Mouse (Mus musculus) kidney, embryonic 14.5 days (tissue): Measurements from ENCODE around the gene Hacd2. TPM values are rescaled to one million over a fixed set of nuclear protein-coding genes. Genes with fewer than 3 reads are reported as not detected.

Experiments
- ATAC-seq: fragments of 200-750 bp; cut with Nextera tagmentation; 2 replicates; pipeline ENCODE4 v1.8.0; 2017; ENCODE audit warnings: moderate number of reproducible peaks, mild to moderate bottlenecking, moderate TSS enrichment, moderate library complexity; ENCODE audit not compliant: low FRiP score, low TSS enrichment
- H3K27ac ChIP-seq: fragments of 300-500 bp; sonication (generic); 2 replicates; pipeline ENCODE4 v1.5.1; 2014; ENCODE audit warnings: low read depth, mild to moderate bottlenecking, low read length, moderate library complexity, mixed read lengths
- H3K27me3 ChIP-seq: fragments of 300-500 bp; sonication (generic); 2 replicates; pipeline ENCODE4 v1.6.1; 2014; ENCODE audit warnings: mild to moderate bottlenecking, low read length; ENCODE audit not compliant: control insufficient read depth, insufficient read depth
- H3K36me3 ChIP-seq: fragments of 300-500 bp; sonication (generic); 2 replicates; pipeline ENCODE4 v1.6.1; 2014; ENCODE audit warnings: low read length, mixed read lengths; ENCODE audit not compliant: control insufficient read depth, insufficient read depth
- H3K4me1 ChIP-seq: fragments of 300-500 bp; sonication (generic); 2 replicates; pipeline ENCODE4 v1.6.1; 2014; ENCODE audit warnings: low read length, mixed read lengths; ENCODE audit not compliant: control insufficient read depth, insufficient read depth
- H3K4me2 ChIP-seq: fragments of 300-500 bp; sonication (generic); replicated peaks from 2 replicates; pipeline ENCODE4 v1.6.1; 2014; ENCODE audit warnings: low read depth, mild to moderate bottlenecking, low read length
- H3K4me3 ChIP-seq: fragments of 300-500 bp; sonication (generic); 2 replicates; pipeline ENCODE4 v1.5.1; 2014; ENCODE audit warnings: mild to moderate bottlenecking, low read length
- H3K9ac ChIP-seq: fragments of 300-500 bp; sonication (generic); 2 replicates; pipeline ENCODE4 v1.6.1; 2014; ENCODE audit warnings: low read depth, mild to moderate bottlenecking, low read length, moderate library complexity
- H3K9me3 ChIP-seq: fragments of 300-500 bp; sonication (generic); 2 replicates; pipeline ENCODE4 v1.6.1; 2016; ENCODE audit warnings: low read length; ENCODE audit not compliant: control insufficient read depth
- WGBS: fragments of 180-500 bp; shearing (Covaris S2); extraction: QIAGEN DNeasy Blood & Tissue Kit; methylation state at CpG from one replicate; pipeline ENCODE4 v1.1.7; 2014; 5-methylcytosine and 5-hydroxymethylcytosine counted together
- polyA plus RNA-seq: library from polyadenylated mRNA; unstranded; fragments of >200 nt; fragmentation: Nextera tagmentation; extraction: Ambion mirVana; gene quantifications from 2 replicates; pipeline ENCODE4 v1.2.1, GENCODE M21; 2014

The Hacd2 gene
- polyA plus RNA-seq, 1 experiment from 2014 or later = 51.4 TPM

DNA sequence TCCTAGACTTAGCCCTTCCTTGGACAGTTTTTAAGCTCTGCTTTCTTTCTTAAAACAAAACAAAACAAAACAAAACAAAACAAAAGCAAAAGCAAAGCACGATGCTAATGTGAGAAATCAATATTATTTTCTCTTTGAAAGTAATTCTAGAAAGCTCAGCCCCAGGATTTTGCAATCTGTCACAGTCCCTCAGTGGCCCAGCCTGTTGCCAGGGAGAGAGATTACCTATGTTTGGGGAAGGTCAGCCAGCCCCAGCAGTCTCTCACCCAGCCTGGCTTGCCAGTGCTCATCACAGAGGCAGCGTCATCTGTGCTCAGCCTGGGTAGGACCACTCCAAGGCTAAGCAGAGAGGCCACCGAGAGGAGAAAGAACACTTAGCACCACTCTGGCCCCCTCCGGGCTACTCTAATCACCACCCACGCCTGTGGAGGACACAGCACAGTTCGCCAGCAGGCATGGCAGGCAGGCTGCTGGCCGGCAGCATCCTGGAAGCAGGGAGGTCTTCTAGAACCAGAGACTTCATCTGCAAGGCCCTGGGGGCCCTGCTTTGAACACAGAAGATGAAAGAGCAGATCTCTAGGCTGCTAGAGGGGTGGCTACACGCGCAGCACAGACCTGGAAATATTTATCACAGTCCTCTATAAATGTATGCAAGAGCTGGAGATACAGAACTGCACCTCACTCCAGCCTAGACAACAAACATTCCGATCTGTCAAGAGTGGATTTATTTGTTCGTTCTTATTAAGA, 117.8 kb downstream of the Hacd2 start:
- 34% methylated on average over 11 of the region's 11 CpGs for WGBS
- no peak for ATAC-seq
- Histone ChIP-seq H3K27me3 (no peaks in the 10 kb centered on the region), H3K4me1 (no peaks in the 10 kb centered on the region), H3K4me2 (no peak overlapping the region), H3K4me3 (no peak overlapping the region), H3K9me3 (no peaks in the 10 kb centered on the region), H3K36me3 (no peaks in the 10 kb centered on the region), H3K27ac (no peak overlapping the region), H3K9ac (no peak overlapping the region)

DNA sequence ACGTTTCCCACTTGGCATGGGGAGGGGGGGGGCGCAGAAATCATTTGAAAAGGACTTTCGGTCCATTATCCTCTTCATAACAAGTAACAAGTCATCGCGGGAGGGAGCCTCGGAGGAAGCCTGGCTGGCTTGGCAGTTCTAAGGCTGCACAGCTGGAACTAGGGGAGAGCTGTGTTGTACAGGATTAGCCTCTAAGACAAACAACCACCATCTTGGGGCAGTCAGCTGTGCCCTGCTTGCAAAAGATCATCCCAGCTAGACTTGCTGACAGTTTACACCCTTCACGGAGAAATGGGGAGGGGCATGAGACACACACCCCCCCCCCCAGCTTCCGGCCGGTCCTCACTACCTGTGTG, 118.4 kb downstream of the Hacd2 start:
- H3K9ac ChIP-seq = no peak overlapping the region
- H3K9me3 ChIP-seq = no peaks in the 10 kb centered on the region
- no peaks in the 10 kb centered on the region for H3K27me3 ChIP-seq
- H3K36me3 ChIP-seq = no peaks in the 10 kb centered on the region
- 51% methylated on average over 9 of the region's 9 CpGs for WGBS
- H3K27ac ChIP-seq = no peak overlapping the region
- ATAC-seq = no peak
- H3K4me3 ChIP-seq = no peak overlapping the region
- H3K4me1 ChIP-seq = no peaks in the 10 kb centered on the region
- no peak overlapping the region for H3K4me2 ChIP-seq

DNA sequence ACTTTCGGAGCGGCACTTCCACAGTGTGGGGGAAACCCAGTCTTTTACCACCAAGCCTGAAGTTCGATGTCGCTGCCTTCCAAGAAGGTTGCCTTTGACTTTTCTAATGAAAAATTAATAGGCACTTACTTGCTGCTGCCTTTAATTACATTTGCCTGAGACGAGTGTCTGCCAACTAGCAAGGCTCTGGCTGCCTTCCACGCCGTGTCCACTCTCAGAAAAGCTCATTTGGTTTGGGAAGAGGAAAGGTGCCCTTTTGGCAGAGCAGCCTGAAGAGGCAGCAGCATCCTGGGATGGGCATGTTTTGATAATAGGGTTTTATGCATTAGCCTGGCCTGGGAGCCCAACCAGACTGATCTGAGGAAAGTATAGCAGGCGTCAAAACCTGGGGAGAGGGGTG, 119.6 kb downstream of the Hacd2 start:
- Histone ChIP-seq H3K4me3 (no peak overlapping the region), H3K27ac (no peak overlapping the region), H3K4me1 (no peaks in the 10 kb centered on the region), H3K9me3 (no peaks in the 10 kb centered on the region), H3K9ac (no peak overlapping the region), H3K36me3 (no peaks in the 10 kb centered on the region), H3K4me2 (no peak overlapping the region), H3K27me3 (no peaks in the 10 kb centered on the region)
- ATAC-seq = no peak
- 77% methylated on average over 8 of the region's 8 CpGs for WGBS

DNA sequence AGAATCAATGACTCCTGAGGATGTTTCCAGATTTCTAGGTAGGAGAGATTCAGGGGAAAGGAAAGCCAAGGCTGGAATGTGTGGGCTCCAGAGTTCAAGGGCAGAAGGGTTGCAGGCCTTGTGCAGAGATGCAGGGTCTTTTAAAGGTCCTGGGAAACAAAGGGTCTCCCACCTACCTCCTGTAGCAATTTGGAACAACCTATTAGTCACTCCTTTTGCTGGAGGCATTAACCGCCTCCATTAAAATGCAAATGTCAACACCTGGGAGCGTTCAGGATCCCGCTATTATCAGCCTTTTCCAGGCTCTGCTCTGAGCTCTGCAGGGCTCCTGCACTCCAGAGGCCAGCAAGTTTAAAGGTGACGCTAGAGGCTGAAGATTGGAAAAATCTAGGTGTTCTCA, 123.9 kb downstream of the Hacd2 start:
- no peak overlapping the region for H3K9ac ChIP-seq
- no peak overlapping the region for H3K4me2 ChIP-seq
- no peaks in the 10 kb centered on the region for H3K9me3 ChIP-seq
- H3K27ac ChIP-seq = no peak overlapping the region
- no peaks in the 10 kb centered on the region for H3K36me3 ChIP-seq
- H3K4me3 ChIP-seq = no peak overlapping the region
- 22% methylated on average over 4 of the region's 4 CpGs for WGBS
- no peak for ATAC-seq
- no peaks in the 10 kb centered on the region for H3K27me3 ChIP-seq
- H3K4me1 ChIP-seq = no peaks in the 10 kb centered on the region

DNA sequence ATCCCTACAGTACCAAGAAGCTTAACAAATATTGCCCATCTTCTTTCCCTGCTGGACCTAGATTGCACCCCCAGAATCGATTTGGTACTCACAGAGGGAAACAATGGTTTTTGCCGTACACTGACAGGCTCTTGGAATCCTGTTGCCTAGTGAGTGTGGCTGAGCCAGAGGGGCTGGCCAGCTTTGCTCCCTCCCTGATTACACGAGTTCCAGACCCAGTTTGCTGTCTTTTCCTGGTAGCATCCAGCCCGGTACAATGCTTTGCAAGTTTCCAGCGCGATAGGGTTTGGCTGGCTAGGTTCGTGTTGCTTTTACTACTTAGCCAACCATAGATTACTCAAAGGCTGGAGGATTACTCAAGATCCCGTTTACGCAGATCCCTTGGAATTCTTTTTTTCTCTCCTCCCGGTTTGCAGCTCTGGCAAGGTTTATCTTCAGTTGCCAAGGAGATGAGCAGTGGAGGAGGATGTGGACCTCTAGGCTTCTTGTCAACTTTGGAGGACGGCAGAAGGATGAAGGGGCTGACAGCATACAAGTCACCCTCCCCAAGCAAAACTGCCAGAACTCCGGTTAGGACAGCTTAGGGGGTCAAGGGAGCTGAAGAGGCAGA, 131.0 kb downstream of the Hacd2 start:
- 7% methylated on average over 12 of the region's 12 CpGs for WGBS
- Histone ChIP-seq H3K9ac (no peak overlapping the region), H3K9me3 (no peaks in the 10 kb centered on the region), H3K27me3 (peaks cover 68% of the 10 kb centered on the region), H3K36me3 (no peaks in the 10 kb centered on the region), H3K4me1 (peaks cover 13% of the 10 kb centered on the region; the same call in 1 of the 2 replicates), H3K4me3 (no peak overlapping the region), H3K4me2 (no peak overlapping the region), H3K27ac (no peak overlapping the region)
- no peak for ATAC-seq

DNA sequence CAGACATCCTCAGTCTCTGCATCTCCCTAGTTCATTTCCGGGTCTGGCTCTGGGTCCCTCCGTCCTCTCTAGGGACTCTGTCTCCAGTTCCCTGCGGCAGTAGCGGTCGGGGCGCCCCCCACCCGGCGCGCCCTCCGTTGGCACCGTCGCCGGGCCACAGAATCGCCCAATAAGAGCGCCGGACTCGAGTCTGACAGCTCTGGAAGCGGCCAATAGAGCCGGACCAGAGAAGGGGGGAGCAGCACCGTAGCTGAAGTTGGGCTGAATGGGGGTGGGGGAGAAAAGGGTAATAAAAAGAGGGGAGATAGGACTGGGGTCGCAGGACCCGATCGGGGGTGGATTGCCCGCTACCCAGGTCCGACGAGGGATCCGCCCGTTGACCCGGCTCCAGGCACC, 132.0 kb downstream of the Hacd2 start:
- Histone ChIP-seq H3K9me3 (no peaks in the 10 kb centered on the region), H3K4me1 (peaks cover 13% of the 10 kb centered on the region; the same call in 1 of the 2 replicates), H3K4me3 (peak overlapping the region; percentile 49), H3K27me3 (peaks cover 68% of the 10 kb centered on the region), H3K27ac (no peak overlapping the region), H3K4me2 (peak overlapping the region; percentile 99), H3K9ac (peak overlapping the region; percentile 56; the same call in 1 of the 2 replicates), H3K36me3 (no peaks in the 10 kb centered on the region)
- ATAC-seq = peak; percentile 45; the same call in 1 of the 2 replicates
- 0% methylated on average over 27 of the region's 29 CpGs for WGBS

DNA sequence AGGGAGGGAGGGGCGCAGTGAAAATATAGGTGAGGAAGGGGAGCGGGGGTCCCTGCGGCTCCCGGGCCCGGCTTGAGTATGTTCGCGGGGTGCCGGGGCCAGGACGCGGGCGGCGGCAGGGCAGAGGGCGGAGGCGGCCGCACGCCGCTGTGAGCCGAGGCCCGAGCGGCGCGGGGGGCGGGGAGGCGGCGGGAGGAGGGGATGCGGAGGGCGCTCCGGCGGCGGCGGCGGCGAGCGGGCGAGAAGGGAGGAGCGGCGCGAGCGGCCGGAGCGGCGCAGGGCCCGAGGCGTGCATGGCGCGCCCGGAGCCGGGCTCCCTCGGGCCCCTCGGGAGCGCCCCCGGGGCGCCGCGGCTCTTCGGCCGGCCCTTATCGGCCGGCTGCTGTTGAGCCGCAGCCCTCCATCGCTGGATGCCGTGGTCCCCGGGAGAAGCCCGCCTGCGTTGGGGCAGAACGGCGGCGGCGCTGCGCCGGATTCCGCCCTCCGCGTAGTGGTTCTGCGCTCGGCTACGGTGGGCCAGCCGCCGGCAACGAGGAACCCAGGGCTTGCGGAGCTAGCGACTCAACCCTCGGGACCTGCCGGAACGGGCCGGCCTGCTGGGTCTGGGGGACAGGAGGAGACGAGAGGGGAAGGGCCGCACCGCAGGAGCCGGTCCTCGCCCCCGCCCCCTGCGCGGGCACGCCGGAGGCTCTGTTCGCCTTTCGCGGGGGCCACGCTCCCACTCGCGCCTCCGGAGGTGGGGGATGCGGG, 132.6 kb downstream of the Hacd2 start, which contains the start of gene Adcy5:
TSS of gene Adcy5 (plus strand) at position 237 of the 750 bp plus-strand sequence.
- under 1% methylated on average over 69 of the region's 104 CpGs for WGBS
- Histone ChIP-seq H3K4me3 (peak within 1 kb of the TSS; percentile 49), H3K9ac (peak within 1 kb of the TSS; percentile 56), H3K27ac (no peak within 1 kb of the TSS), H3K36me3 (no peaks in the 10 kb centered on the region), H3K9me3 (no peaks in the 10 kb centered on the region), H3K27me3 (peaks cover 68% of the 10 kb centered on the region), H3K4me1 (peaks cover 13% of the 10 kb centered on the region; the same call in 1 of the 2 replicates), H3K4me2 (peak within 1 kb of the TSS; percentile 99)
- peak; percentile 61 for ATAC-seq

DNA sequence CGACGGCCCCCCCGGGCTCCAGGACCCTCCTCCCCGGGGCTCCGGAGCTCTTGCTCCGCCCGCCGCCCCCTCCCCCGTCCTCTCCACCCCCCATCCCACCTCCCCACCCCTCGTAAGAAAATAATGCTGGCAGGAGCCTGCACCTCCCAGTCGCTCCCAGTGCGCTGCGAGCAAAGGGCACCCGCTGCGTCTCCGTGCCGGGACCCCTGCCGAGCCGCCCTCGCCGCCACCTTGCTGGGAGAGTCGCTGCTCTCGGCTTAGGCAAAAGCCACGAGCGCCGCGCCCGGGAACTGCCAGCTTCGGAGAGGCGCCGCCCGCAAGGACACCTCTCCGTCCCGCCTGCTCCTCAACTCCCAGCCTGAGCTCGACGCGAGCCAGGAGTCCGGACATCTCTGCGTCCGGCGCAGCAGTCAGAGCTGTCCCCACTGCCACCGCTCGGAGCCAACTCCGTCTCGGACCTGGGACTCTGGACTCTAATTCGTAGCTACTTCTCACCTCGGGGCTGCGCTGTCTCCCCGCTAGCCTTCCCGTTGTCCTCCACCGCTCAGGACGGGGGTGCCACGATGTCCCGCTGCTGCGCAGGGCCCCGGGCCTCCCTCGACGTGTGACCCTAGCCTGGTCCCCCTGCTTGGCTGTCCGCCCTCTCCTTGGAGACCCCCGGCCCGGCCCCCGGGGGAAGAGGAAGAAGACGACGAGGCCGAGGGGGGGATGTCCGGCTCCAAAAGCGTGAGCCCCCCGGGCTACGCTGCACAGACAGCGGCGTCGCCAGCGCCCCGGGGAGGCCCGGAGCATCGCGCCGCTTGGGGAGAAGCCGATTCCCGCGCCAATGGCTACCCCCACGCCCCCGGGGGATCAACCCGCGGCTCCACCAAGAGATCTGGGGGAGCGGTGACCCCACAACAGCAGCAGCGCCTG, 133.4 kb downstream of the Hacd2 start:
- no peaks in the 10 kb centered on the region for H3K9me3 ChIP-seq
- 2% methylated on average over 82 of the region's 87 CpGs for WGBS
- H3K4me2 ChIP-seq = peak overlapping the region; percentile 99
- peak overlapping the region; percentile 56 for H3K9ac ChIP-seq
- no peaks in the 10 kb centered on the region for H3K36me3 ChIP-seq
- H3K27ac ChIP-seq = no peak overlapping the region
- H3K4me1 ChIP-seq = peaks cover 13% of the 10 kb centered on the region; the same call in 1 of the 2 replicates
- peak; percentile 45 for ATAC-seq
- H3K27me3 ChIP-seq = peaks cover 68% of the 10 kb centered on the region
- H3K4me3 ChIP-seq = peak overlapping the region; percentile 49
